Mouse (Mus musculus): ENCODE data around the gene Fto. TPM values are rescaled to one million over a fixed set of nuclear protein-coding genes. Genes with fewer than 3 reads are reported as not detected.

Fto gene
- polyA plus RNA-seq, 1 experiment = 11.9 TPM

DNA sequence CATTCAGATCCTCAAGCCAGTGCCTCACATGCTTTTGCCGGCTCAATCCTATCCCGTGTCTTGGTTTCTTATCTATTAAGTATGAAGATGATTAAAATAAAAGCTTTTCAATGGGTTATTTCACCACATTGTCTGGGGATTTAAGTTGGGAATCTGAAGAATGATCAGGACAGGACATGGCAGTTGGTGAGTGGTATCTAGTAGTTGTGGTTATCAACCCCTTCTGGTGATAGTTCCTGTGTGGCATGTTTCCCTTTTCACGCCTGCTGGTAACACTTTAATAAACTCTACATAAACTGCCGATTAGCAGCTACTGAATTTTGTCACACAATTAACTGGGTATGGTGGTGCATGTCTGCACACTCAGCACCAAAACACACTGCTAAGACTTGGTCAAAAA lies 198.6 kb downstream of the Fto start:
- Histone ChIP-seq H3K27ac (ENCODE audit: insufficient read depth, low read length) (no peak overlapping the region), H3K4me3 (ENCODE audit: extremely low read depth, insufficient read depth, insufficient read length) (no peak overlapping the region), H3K36me3 (ENCODE audit: control insufficient read depth, insufficient read depth, low read length) (no peaks in the 10 kb centered on the region; the same call in 1 of the 2 replicates), H3K27me3 (ENCODE audit: control insufficient read depth, insufficient read depth, low read length) (no peaks in the 10 kb centered on the region), H3K4me1 (ENCODE audit: control insufficient read depth, insufficient read depth, insufficient read length) (peaks cover 3% of the 10 kb centered on the region; the same call in 1 of the 2 replicates)
- no peak for DNase-seq (ENCODE audit: low read depth in 1 of 2, low spot score in 2 of 2)
- 66% methylated on average over 4 of the region's 4 CpGs for WGBS
- TF ChIP-seq POLR2A (IDR thresholded peaks at IDR 0.05; ENCODE audit: low read depth, low read length) = no peak
- TF ChIP-seq CTCF (IDR thresholded peaks at IDR 0.05; ENCODE audit: extremely low read depth, insufficient read depth, insufficient read length, insufficient replicate concordance) = no peak

DNA sequence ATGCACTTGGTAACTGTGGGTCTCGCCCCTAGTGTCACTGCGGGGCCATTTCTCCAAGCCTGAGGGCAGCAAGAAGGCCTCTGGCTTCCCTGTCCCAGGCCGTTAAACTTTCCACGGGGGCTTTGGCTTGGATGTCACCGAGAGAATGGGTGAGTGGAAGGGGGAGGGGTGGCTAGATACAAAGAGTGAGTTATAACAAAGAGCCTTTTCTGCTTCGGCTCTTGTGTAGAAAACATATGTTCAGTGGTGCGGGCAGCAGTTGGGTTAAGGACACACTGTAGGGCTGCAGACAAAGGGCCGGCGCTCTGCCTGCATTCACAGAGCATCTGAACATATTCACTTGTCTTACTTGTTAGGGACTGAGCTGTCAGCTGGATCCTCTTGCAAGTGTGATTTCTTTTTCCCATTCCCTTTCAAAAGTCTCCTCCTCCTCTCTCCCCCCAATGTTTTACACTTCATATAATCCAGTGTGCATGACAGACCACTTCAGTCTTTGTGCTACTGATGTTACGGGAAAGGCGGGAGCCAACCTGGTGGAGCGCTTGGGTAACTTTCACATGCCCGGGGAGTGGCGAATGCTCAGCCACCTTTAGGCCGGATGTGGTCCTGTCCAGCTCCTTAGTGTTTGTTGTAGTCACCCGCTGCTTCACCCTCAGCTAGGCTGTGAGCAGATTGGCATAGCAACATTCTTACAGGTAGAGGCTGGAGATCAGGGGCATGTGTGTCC lies 201.6 kb downstream of the Fto start:
- no peaks in the 10 kb centered on the region for H3K27me3 ChIP-seq (ENCODE audit: control insufficient read depth, insufficient read depth, low read length)
- no peaks in the 10 kb centered on the region; the same call in 1 of the 2 replicates for H3K36me3 ChIP-seq (ENCODE audit: control insufficient read depth, insufficient read depth, low read length)
- no peak for TF ChIP-seq CTCF (IDR thresholded peaks at IDR 0.05; ENCODE audit: extremely low read depth, insufficient read depth, insufficient read length, insufficient replicate concordance)
- no peak for TF ChIP-seq POLR2A (IDR thresholded peaks at IDR 0.05; ENCODE audit: low read depth, low read length)
- no peak for DNase-seq (ENCODE audit: low read depth in 1 of 2, low spot score in 2 of 2)
- no peak overlapping the region for H3K4me3 ChIP-seq (ENCODE audit: extremely low read depth, insufficient read depth, insufficient read length)
- peaks cover 3% of the 10 kb centered on the region; the same call in 1 of the 2 replicates for H3K4me1 ChIP-seq (ENCODE audit: control insufficient read depth, insufficient read depth, insufficient read length)
- 93% methylated on average over 16 of the region's 16 CpGs for WGBS
- no peak overlapping the region for H3K27ac ChIP-seq (ENCODE audit: insufficient read depth, low read length)

DNA sequence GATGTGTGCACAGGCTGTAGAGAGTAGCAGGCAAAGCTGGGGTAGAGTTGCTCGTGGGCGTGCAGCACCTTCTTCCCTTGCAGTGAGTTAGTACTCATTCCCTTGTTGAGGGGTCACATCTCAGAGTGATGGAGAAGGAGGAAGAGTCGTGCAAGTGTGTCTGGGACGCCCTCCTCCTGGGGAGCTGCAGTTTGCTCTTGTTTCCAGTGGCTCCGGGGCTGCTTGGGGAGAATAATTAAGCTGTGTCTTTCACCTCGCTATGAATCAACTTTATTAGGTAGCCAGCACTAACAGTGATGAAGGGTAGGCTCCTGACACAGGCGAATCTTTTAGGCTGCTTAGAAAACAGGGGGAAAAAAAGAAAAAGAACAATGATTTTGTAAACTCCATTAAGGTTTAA lies 203.1 kb downstream of the Fto start:
- Histone ChIP-seq H3K27me3 (ENCODE audit: control insufficient read depth, insufficient read depth, low read length) (no peaks in the 10 kb centered on the region), H3K4me1 (ENCODE audit: control insufficient read depth, insufficient read depth, insufficient read length) (no peaks in the 10 kb centered on the region), H3K36me3 (ENCODE audit: control insufficient read depth, insufficient read depth, low read length) (no peaks in the 10 kb centered on the region), H3K27ac (ENCODE audit: insufficient read depth, low read length) (no peak overlapping the region), H3K4me3 (ENCODE audit: extremely low read depth, insufficient read depth, insufficient read length) (no peak overlapping the region)
- no peak for DNase-seq (ENCODE audit: low read depth in 1 of 2, low spot score in 2 of 2)
- 92% methylated on average over 7 of the region's 7 CpGs for WGBS
- TF ChIP-seq CTCF (IDR thresholded peaks at IDR 0.05; ENCODE audit: extremely low read depth, insufficient read depth, insufficient read length, insufficient replicate concordance) (no peak), POLR2A (IDR thresholded peaks at IDR 0.05; ENCODE audit: low read depth, low read length) (no peak)

DNA sequence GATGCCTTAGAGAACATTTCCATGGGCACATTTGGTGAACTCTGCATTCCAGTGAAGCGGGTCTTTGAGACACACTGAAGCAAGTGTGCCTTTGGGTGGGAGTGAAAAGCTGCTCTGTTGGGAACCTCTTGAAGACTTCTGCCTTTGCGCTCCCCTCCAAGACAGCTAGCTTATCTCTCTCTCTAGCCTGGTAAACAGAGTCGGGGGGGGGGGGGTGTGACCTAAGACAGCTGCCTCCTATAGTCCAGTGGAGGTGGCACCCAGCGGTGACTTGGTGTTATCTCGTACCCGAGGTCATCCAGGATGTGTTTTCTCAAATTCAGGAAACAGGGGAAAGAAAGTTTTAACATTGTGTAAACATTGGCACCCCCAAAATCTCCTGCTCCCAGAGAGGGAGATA lies 204.8 kb downstream of the Fto start:
- H3K27me3 ChIP-seq (ENCODE audit: control insufficient read depth, insufficient read depth, low read length) = no peaks in the 10 kb centered on the region
- DNase-seq (ENCODE audit: low read depth in 1 of 2, low spot score in 2 of 2) = no peak
- H3K4me1 ChIP-seq (ENCODE audit: control insufficient read depth, insufficient read depth, insufficient read length) = no peaks in the 10 kb centered on the region
- no peaks in the 10 kb centered on the region; the same call in 1 of the 2 replicates for H3K36me3 ChIP-seq (ENCODE audit: control insufficient read depth, insufficient read depth, low read length)
- TF ChIP-seq POLR2A (IDR thresholded peaks at IDR 0.05; ENCODE audit: low read depth, low read length) (no peak), CTCF (IDR thresholded peaks at IDR 0.05; ENCODE audit: extremely low read depth, insufficient read depth, insufficient read length, insufficient replicate concordance) (no peak)
- H3K27ac ChIP-seq (ENCODE audit: insufficient read depth, low read length) = no peak overlapping the region
- H3K4me3 ChIP-seq (ENCODE audit: extremely low read depth, insufficient read depth, insufficient read length) = no peak overlapping the region
- WGBS = 67% methylated on average over 6 of the region's 6 CpGs

DNA sequence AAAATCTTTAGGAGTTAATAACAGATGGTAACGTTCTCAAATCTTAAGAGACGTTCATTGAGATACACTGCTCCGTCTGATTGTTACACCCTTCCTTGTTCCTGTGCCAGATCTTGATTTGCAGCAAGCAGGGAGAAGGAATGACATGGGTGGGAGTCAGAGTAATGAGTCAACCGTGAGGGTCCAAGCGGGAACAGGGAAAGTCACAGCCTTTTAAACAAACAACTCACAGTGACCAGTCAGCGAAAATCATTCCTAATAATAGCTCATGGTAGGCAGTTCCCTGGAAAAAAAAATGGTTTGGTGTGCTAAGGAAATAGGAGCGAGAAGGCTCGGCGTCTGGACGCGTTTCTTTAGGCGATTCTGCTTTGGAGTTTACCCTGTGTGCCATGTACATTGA lies 208.9 kb downstream of the Fto start:
- no peak for TF ChIP-seq POLR2A (IDR thresholded peaks at IDR 0.05; ENCODE audit: low read depth, low read length)
- TF ChIP-seq CTCF (IDR thresholded peaks at IDR 0.05; ENCODE audit: extremely low read depth, insufficient read depth, insufficient read length, insufficient replicate concordance) = no peak
- no peaks in the 10 kb centered on the region for H3K4me1 ChIP-seq (ENCODE audit: control insufficient read depth, insufficient read depth, insufficient read length)
- no peak overlapping the region for H3K4me3 ChIP-seq (ENCODE audit: extremely low read depth, insufficient read depth, insufficient read length)
- H3K27ac ChIP-seq (ENCODE audit: insufficient read depth, low read length) = no peak overlapping the region
- H3K36me3 ChIP-seq (ENCODE audit: control insufficient read depth, insufficient read depth, low read length) = peaks cover 2% of the 10 kb centered on the region
- H3K27me3 ChIP-seq (ENCODE audit: control insufficient read depth, insufficient read depth, low read length) = no peaks in the 10 kb centered on the region
- WGBS = 90% methylated on average over 12 of the region's 12 CpGs
- DNase-seq (ENCODE audit: low read depth in 1 of 2, low spot score in 2 of 2) = no peak

DNA sequence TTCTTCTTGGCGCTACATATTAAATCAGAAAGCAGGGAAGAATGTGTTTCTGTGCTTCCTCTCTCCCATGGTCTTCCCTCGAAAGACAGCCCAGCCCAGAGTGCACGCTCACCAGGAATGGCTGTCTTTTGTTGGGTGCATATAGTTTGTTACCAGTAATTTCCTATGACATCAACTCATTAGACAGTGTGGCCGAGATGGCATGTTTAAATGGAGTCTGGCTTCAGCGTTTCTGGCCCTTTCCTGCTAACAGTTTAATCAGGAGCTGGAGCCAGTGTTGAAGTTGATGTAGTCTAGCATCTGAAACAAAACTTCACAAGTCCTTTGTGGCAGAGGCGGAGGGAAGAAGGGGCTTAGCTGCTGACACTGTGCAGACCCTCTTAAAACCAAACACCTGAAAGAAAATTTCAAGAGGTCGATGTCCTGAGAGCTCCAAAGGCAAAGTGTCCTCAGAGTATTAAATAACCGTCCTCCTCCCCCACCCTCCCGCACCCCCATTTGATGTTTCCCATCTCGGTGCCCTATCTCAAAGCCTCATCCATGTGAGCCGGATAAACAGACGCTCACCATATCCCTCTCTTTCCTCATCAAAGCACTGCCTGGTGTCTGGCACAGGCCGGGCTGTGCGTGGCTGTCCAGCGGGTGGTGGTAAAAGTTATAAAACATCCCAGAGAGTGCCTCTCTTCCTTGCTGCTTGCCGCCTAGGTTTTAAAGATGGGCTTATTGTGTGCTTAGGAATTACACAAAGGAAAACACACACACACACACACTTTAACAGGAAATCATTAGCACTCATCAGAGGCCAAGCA lies 210.9 kb downstream of the Fto start:
- no peak overlapping the region for H3K4me3 ChIP-seq (ENCODE audit: extremely low read depth, insufficient read depth, insufficient read length)
- no peaks in the 10 kb centered on the region for H3K4me1 ChIP-seq (ENCODE audit: control insufficient read depth, insufficient read depth, insufficient read length)
- peaks cover 2% of the 10 kb centered on the region for H3K36me3 ChIP-seq (ENCODE audit: control insufficient read depth, insufficient read depth, low read length)
- no peak for TF ChIP-seq CTCF (IDR thresholded peaks at IDR 0.05; ENCODE audit: extremely low read depth, insufficient read depth, insufficient read length, insufficient replicate concordance)
- TF ChIP-seq POLR2A (IDR thresholded peaks at IDR 0.05; ENCODE audit: low read depth, low read length) = no peak
- WGBS = 93% methylated on average over 16 of the region's 16 CpGs
- no peak overlapping the region for H3K27ac ChIP-seq (ENCODE audit: insufficient read depth, low read length)
- H3K27me3 ChIP-seq (ENCODE audit: control insufficient read depth, insufficient read depth, low read length) = no peaks in the 10 kb centered on the region
- no peak for DNase-seq (ENCODE audit: low read depth in 1 of 2, low spot score in 2 of 2)
